Mouse (Mus musculus): ENCODE measurements at regions not wholly inside any gene's neighbourhood (a gene's known extent, or its start where the extent isn't known, plus 50 kb on each side); places are given as distances from the start of the nearest gene placed in this dataset.

- TF ChIP-seq CTCF (IDR thresholded peaks at IDR 0.05; ENCODE audit: control insufficient read depth, insufficient read depth, insufficient replicate concordance, low read depth, low read length) (no peak), POLR2A (IDR thresholded peaks at IDR 0.05; ENCODE audit: control insufficient read depth, low read depth, low read length) (no peak)
These were observed 154.4 kb upstream of the Lnx1 start for GRCm38 (mm10) chr5:74857161-74857560.

Measured in testis, adult 2 months (tissue).